Comparison of ENCODE assay signal across 8 mouse cellular contexts in genomic region chr11:61407638-61408183, GRCm38 (mm10). TPM values are rescaled to one million over a fixed set of nuclear protein-coding genes. Genes with fewer than 3 reads are reported as not detected.
DNase-seq lines count a peak whose midpoint lies in the region; ATAC-seq and TF ChIP-seq lines count a peak whose summit lies in the region.

No protein-coding gene starts in this region.

- no peaks in the 10 kb centered on the region for H3K9me3 ChIP-seq in hindbrain, postnatal 0 days (ENCODE audit: low read length)

- ATAC-seq in activated CD4-positive, CD25-positive, alpha-beta regulatory T cell, adult 4 months = peak; percentile 74
- peak; percentile 95 for ATAC-seq in hindbrain, postnatal 0 days

- H3K27ac ChIP-seq in cortical plate, adult 2 months (ENCODE audit: insufficient read depth, low read length) = peak overlapping the region; percentile 94
- H3K27ac ChIP-seq in hindbrain, postnatal 0 days = peak overlapping the region; percentile 100

- peak; percentile 37 for TF ChIP-seq CTCF in cortical plate, adult 2 months (IDR thresholded peaks at IDR 0.05; ENCODE audit: extremely low read depth, insufficient read depth, low read length)
- TF ChIP-seq CTCF in hindbrain, postnatal 0 days (IDR thresholded peaks at IDR 0.05; ENCODE audit: low read depth) = peak; percentile 62

- peak overlapping the region; percentile 80 for H3K4me3 ChIP-seq in cortical plate, adult 2 months (ENCODE audit: insufficient read depth, low read length)
- peak overlapping the region; percentile 77 for H3K4me3 ChIP-seq in hindbrain, postnatal 0 days (ENCODE audit: low read length)

- H3K4me2 ChIP-seq in hindbrain, postnatal 0 days (ENCODE audit: low read depth, low read length) = peak overlapping the region; percentile 62

- H3K27me3 ChIP-seq in hindbrain, postnatal 0 days (ENCODE audit: insufficient read depth, low read length) = no peaks in the 10 kb centered on the region

- no peaks in the 10 kb centered on the region for H3K4me1 ChIP-seq in cortical plate, adult 2 months (ENCODE audit: control insufficient read depth, insufficient read depth, low read length)
- H3K4me1 ChIP-seq in hindbrain, postnatal 0 days (ENCODE audit: insufficient read depth, low read length) = no peaks in the 10 kb centered on the region

- peak overlapping the region; percentile 91 for H3K9ac ChIP-seq in hindbrain, postnatal 0 days (replicated peaks; ENCODE audit: low read length)

- TF ChIP-seq POLR2A in cortical plate, adult 2 months (IDR thresholded peaks at IDR 0.05; ENCODE audit: extremely low read depth, insufficient read depth, low read length) = peak; percentile 83

- H3K36me3 ChIP-seq in hindbrain, postnatal 0 days (ENCODE audit: insufficient read depth, low read length) = no peaks in the 10 kb centered on the region

- WGBS in hindbrain, postnatal 0 days = under 1% methylated on average over 39 of the region's 39 CpGs

- peak; percentile 84 to 88 for DNase-seq in gastrocnemius, adult 8-10 months (ENCODE audit: low spot score in 2 of 2)
- DNase-seq in hindbrain, postnatal 0 days (ENCODE audit: low spot score) = peak; percentile 89
- peak; percentile 97 to 98 for DNase-seq in left cerebral cortex, adult 18-20 months (ENCODE audit: low spot score in 2 of 2)
- peak; percentile 90 to 93 for DNase-seq in lung, postnatal 4 days
- peak; percentile 90 for DNase-seq in retina, postnatal 1 day
- DNase-seq in thymus, postnatal 4 days = peak; percentile 86

RNA-seq across cellular contexts. Expression of gene Slc47a1, which starts 29.6 kb away (rescaled TPM):
- polyA plus RNA-seq in activated CD4-positive, CD25-positive, alpha-beta regulatory T cell, adult 4 months (2017; shearing (Covaris generic)) = not detected
- 3.8 and 6.4 TPM in 2 replicates for polyA plus RNA-seq in cortical plate, adult 2 months (2012; rRNA removed)
- total RNA-seq in gastrocnemius, adult 8-10 months (2022) = 10 to 100 TPM; 13.9 to 19.3 (median 16.7) TPM
- total RNA-seq in hindbrain, postnatal 0 days (2014; rRNA removed) = 7.7 and 9.5 TPM in 2 replicates
- 2.3 and 3.2 TPM in 2 replicates for polyA plus RNA-seq in hindbrain, postnatal 0 days (2015; fragmentation: Nextera tagmentation; extraction: Ambion mirVana)
- total RNA-seq in left cerebral cortex, adult 18-20 months (2021) = 1 to 10 TPM; 1.1 to 3.1 TPM

RNA-seq across cellular contexts. Expression of gene Rnf112, which starts 46.2 kb away (rescaled TPM):
- not detected for polyA plus RNA-seq in activated CD4-positive, CD25-positive, alpha-beta regulatory T cell, adult 4 months (2017; shearing (Covaris generic))
- polyA plus RNA-seq in cortical plate, adult 2 months (2012; rRNA removed) = 453 and 528 TPM in 2 replicates
- total RNA-seq in gastrocnemius, adult 8-10 months (2022) = under 1 TPM in 1 of 4 experiments, not detected in 3; 0.08 TPM
- 74.3 and 74.9 TPM in 2 replicates for total RNA-seq in hindbrain, postnatal 0 days (2014; rRNA removed)
- polyA plus RNA-seq in hindbrain, postnatal 0 days (2015; fragmentation: Nextera tagmentation; extraction: Ambion mirVana) = 22.0 and 23.8 TPM in 2 replicates
- total RNA-seq in left cerebral cortex, adult 18-20 months (2021) = 100 to 1,000 TPM; 257 to 300 TPM

Comparison
In these comparisons a context has a peak if more than half of its experiments do, and no peak if none do; other contexts are left out.
1. Peak in every context shown above with its lines: DNase-seq, ATAC-seq, H3K4me3 ChIP-seq and H3K27ac ChIP-seq.
2. RNA of gene Rnf112, which starts 46.2 kb away (total RNA-seq): 257 to 300 TPM in left cerebral cortex, adult 18-20 months and 74.3 to 74.9 TPM in hindbrain, postnatal 0 days; 0.08 TPM in gastrocnemius, adult 8-10 months; every median in the first group is over 10 times any median in the second.